Mouse (Mus musculus) CD8-positive naive resting alpha-beta T cell, adult 2 months (primary cell): Measurements from ENCODE around the gene Simc1.
A peak's percentile ranks its signal among the peaks of the same experiment; 100 is the strongest.
"Not testable (repeated sequence)": the region's sequence is repeated elsewhere in the genome, so short reads cannot be mapped to it uniquely, and the experiment has no call there.

Experiments used
- DNase-seq, 2 experiments: peaks; one replicate each; pipeline ENCODE4 v3.0.0; 2022; ENCODE audit warnings: low read depth in 2 of 2, low spot score in 2 of 2

Simc1 gene

DNA sequence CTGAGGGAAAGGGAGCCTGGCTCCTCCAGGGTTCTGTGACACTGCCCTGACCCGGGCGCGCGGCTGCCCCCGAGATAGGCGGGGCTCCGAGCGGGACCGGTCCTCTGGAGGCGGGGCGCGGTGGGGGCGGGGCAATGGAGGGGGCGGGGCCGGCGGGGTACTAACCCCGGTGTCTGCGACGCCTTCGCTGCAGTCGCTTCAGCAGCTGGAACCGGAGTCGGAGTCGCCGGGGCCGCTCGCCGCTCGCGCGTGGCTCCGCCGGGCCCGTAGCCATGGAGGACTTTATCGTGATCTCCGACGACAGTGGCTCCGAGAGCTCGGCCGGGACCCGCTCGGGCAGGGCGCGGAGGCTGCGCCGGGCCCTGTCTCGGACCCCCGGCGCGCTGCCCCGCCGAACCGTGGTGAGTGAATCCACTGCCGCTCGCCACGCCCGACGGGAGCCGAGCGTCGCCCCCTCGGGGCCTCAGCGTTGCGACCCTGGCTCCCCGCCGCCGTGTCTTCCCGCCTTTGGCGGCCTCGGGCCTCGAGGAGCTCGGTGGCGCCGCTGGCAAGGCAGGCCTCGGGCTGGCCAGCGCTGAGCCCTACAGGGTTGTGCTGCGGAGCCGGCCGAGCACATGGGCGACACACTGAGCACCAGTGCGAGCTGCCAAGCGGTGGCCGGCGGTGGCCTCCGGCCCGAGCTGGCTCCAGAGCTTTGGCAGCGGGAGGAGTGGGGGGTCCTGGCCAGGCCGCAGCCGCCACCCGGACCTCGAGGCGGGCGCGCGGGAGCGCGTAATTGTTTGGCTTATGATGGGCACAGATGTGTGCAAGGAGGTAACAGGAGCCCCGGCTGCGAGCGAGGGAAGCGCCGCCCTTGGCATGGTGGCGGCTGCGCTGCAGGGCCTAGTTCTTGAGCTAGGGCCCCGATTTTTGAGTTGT, at the start of gene Simc1:
Simc1 (plus strand) TSS at position 176 of the 918 bp plus-strand sequence.
- peak; percentile 58 to 61 for DNase-seq

- no peak for DNase-seq
Measured at GRCm38 (mm10) chr13:54457062-54457461, 46.5 kb upstream of the Simc1 start.

DNA sequence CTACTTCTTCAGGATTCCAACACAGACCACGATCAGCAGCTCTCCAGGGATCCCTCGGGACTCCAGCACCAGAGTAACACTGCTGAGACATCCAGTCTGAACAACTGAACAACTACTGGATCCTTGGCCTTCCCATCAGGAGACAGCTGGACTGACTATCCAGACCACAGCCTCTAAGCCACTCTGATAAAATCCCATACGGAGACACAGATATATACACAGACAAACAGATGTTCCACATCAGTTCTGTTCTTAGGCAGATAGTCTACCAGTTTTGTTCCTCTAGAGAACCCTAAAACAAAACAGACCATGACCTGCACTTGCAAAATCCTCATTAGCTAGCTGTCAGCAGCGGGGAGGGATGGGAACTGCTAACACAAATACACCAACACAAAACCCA, 44.3 kb upstream of the Simc1 start:
- DNase-seq, result no peak

- peak; percentile 69 to 79 for DNase-seq
Measured at GRCm38 (mm10) chr13:54468098-54469011, 35.2 kb upstream of the Simc1 start, which contains the start of gene Thoc3. Gene Thoc3 (minus strand): TSS chr13:54468849.

DNA sequence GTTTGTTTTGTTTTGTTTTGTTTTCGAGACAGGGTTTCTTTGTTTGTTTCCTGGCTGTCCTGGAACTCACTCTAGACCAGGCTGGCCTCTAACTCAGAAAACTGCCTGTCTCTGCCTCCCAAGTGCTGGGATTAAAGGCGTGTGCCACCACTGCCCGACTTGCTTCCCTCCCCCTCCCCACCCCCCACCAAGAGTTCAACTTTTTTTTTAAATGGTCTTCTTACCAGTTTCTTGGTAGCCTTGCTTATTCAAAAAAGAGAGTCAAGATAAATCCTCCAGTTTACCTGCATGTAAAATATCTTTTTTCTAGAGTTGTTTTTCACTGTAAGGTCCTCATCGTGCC, 34.6 kb upstream of the Simc1 start:
- no peak for DNase-seq

DNA sequence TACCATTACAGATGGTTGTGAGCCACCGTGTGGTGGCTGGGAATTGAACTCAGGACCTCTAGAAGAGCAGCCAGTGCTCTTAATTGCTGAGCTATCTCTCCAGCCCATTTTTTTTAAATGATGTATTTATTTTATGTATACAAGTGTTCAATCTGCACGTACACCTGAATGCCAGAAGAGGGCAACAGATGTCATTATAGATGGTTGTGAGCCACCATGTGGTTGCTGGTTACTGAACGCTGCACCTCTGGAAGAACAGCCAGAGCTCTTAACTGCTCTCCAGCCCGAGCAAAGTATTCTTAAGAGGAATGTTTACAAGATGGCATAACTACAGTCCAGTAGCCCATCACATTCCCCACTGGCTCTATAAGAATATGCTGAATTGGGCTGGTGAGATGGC, 31.6 kb upstream of the Simc1 start:
- no peak for DNase-seq

DNA sequence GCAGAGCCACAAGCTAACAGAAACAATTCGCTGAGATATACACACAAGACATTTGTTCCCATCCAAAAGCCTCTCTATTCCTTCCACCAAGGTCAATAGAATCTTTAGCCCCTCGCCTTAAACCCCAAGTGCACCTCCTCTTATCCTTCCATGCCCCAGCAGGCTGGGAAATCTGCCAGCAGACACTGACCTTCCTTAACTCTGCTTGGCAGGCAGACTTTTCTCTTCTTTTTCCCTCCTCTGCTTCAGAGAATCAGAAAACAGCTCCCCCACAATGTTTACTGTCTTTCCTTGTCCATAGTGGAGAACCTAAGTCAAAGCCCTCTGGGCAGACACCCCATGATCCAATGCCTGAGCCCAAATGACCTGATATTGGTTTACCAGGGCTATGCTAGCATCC, 28.6 kb upstream of the Simc1 start:
- no peak for DNase-seq

GRCm38 (mm10) chr13:54475702-54476101, 27.9 kb upstream of the Simc1 start:
- DNase-seq, result no peak

DNA sequence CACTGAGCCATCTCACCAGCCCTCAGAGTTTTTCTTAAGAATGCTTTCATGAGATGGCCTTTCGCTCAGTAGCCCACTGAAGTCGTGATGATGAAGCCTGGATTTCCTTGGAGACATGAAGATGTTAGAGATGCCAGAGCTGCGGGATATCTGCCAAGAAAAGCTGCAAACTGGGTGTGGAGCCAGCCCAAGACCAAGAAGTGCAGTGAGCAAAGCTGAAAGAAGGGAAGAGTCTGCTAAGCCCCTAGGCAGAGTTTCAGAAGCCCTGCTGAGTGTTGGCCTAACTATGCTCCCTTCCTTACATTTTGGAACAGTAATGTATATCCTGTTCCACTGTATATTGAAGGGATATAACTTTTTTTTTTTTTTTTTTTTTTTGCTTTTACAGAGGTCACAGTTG, 24.3 kb upstream of the Simc1 start:
- no peak for DNase-seq

GRCm38 (mm10) chr13:54481498-54481897, 22.1 kb upstream of the Simc1 start:
- no peak for DNase-seq

- no peak for DNase-seq
Measured at GRCm38 (mm10) chr13:54490411-54490810, 13.2 kb upstream of the Simc1 start.

- DNase-seq, result no peak
Measured at GRCm38 (mm10) chr13:54491381-54491780, 12.2 kb upstream of the Simc1 start.

GRCm38 (mm10) chr13:54499551-54499950, 4.0 kb upstream of the Simc1 start:
- not testable (repeated sequence) for DNase-seq

DNA sequence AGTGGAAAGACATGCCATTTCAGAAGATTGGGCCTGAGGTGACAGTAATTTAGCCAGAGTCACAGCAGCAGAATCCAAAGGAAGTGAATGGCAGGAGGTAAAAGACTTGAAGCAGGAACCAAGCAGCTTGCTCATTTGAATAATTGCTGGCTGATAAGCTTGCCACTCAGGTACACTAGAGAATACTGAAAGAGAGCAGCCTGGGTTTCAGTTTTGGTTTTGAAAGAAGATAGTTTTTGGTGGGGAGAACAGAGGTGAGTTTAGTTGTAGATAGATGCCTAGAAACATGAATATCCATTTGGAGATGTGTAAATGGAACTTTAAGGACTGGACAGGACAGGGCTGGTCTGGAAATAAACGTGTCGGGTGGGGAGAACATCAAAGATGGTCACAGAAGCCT, 2.2 kb upstream of the Simc1 start:
- no peak for DNase-seq

DNA sequence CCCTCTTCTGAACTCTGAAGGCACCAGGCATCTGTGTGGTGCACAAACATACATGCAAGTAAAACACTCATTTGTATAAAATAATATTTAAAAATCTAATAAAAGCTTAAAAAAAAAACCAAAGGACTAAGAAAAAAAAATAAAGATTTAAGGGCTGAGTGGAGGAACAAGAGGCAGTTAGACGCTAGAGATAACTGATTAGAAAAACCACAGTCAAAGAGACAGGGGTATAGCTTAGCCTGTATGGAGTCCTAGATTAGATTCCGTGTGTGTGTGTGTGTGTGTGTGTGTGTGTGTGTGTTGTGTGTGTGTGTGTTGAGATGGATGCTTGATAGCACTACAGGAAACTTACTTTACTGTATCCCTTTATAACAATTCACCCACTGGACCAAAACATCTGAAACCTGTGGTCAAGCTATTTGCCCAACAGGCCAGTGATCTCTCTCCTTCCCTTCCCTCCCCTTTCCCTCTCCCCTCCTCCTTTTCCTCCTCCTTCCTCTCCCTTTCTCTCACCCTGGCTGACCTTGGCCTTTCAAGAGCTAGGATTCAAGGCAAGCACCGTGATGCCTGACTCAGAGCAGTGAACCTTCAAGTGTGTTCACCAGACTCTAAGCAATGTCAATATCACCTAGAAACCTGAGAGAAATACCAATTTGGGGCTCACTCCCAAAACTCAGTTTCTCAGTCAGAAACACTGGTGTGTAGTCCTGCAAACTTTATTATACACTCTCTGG, 1.5 kb upstream of the Simc1 start:
- DNase-seq, result no peak

DNA sequence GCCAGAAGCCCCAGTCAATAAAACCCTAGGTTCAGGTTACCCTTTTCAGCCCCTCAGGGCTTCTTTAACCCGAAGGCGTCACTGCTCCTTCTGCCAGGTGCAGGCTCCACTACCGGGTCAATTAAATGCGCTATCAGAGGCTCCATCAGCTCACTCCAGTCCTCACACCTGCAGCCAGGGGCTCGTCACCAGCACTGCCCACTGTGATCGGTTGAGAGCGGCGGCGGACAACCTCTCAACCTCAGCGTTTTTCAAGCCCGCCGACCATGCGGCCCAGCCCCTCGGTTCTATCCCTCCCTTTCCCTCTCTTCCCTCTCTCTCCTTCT, 338 bp upstream of the Simc1 start:
- DNase-seq, result no peak

GRCm38 (mm10) chr13:54504611-54505260, 1.2 kb downstream of the Simc1 start:
- DNase-seq, result no peak

DNA sequence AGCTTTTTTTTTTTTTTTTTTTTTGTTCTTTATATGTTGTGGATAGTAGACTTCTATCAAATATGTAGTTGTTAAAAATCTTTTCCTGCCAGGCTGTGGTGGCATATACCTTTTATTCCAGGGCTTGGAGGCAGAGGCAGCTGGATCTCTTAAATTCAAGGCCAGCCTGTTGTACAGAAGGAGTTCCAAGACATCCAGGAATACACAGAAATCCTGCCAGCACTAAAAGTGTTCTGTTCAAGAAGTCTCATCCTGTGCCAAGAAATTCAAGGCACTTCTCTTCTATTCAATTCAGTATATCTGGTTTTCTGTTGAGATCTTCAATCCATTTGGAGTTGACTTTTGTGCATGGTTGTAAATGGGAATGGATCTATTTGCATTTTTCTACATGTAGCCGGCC, 2.3 kb downstream of the Simc1 start:
- no peak for DNase-seq

DNA sequence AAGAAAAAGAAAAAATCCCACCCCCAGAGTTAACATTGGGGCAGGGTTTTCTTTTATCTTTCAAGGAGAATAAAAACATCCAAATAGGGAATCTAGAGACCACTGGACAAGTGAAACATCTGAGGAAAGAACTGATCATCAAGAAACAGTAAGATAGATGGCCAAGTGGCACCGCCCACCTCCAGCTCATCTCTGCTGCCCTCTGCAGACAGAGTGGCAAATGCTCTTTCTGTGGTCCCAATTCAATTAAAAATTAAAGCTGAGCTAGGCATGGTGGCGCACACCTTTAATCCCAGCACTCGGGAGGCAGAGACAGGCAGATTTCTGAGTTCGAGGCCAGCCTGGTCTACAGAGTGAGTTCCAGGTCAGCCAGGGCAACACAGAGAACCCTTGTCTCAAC, 16.6 kb downstream of the Simc1 start:
- peak in 1 of 2 experiments; percentile 34 for DNase-seq

DNA sequence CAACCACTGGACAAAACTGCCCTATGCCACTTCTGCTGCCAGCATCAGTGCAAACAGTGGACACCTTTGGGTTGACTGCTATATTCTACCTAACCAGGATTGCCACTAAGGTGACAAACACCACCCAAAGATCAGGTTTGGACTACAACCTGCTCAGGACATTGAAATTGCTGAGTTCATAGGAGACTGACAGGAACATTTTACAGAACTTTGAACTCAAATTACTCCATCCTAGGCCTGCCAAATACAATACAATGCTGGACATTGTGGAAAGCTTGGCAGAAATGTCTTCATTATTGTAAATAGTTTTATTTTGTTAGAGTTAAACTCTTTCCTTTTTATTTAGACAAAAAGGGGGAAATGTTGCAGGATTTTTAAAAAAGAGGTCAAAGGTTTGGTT, 17.6 kb downstream of the Simc1 start:
- no peak for DNase-seq

DNA sequence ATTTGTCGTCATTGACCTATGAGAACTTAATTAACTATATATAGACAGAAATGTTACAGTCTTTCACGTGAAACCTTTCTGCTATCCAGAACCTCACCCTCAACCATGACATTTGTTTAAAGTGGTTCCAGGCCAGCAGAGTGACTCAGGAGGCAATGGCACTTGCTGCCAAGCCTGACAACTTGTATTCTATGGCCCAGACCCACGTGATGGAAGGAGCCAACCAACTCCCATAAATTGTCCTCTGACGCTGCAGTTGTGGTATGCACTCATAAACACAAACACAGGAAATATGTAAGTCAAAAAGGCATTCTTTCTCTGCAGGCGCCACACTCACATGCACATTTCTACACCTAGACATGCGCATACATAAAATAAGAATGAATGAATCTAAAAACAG, 23.6 kb downstream of the Simc1 start:
- no peak for DNase-seq
